18 mouse cellular contexts compared by ENCODE assay signal in genomic region chr4:149860393-149860792, GRCm38 (mm10).
DNase-seq lines count a peak whose midpoint lies in the region; ATAC-seq lines count a peak whose summit lies in the region.
"Had no signal": no experiment of that assay in that cellular context is flagged by ENCODE, and none has a peak within 500 bp of the region (broad histone marks: within the 10 kb centered on the region; RNA-seq: fewer than 3 reads in every experiment).

No protein-coding gene starts in this region.

- ATAC-seq in kidney, embryonic 14.5 days (ENCODE audit: low FRiP score, low TSS enrichment): peak; percentile 55; the same call in 1 of the 2 replicates
- no peak for ATAC-seq in midbrain, embryonic 11.5 days (ENCODE audit: low FRiP score)
- ATAC-seq in hindbrain, embryonic 12.5 days (ENCODE audit: low FRiP score): no peak
- ATAC-seq: forebrain, embryonic 15.5 days; hindbrain, embryonic 16.5 days had no signal

- no peak overlapping the region for H3K4me3 ChIP-seq in kidney, embryonic 14.5 days (ENCODE audit: low read length)
- no peak overlapping the region for H3K4me3 ChIP-seq in midbrain, embryonic 11.5 days (ENCODE audit: low read depth, low read length)
- no peak overlapping the region for H3K4me3 ChIP-seq in midbrain, embryonic 10.5 days
- H3K4me3 ChIP-seq in limb, embryonic 10.5 days: no peak overlapping the region
- H3K4me3 ChIP-seq in hindbrain, embryonic 12.5 days: no peak overlapping the region
- H3K4me3 ChIP-seq: forebrain, embryonic 15.5 days; heart, embryonic 13.5 days had no signal

- no peak for DNase-seq in kidney, postnatal 25 days
- peak; percentile 45 for DNase-seq in midbrain, embryonic 11.5 days (ENCODE audit: low spot score, missing footprints)
- DNase-seq in midbrain, embryonic 10.5 days (ENCODE audit: low spot score): no peak
- no peak for DNase-seq in limb, embryonic 10.5 days (ENCODE audit: low spot score)
- no peak for DNase-seq in adrenal gland, postnatal 4 days (ENCODE audit: low spot score in 2 of 2)
- DNase-seq: adrenal gland, adult 2 months; adrenal gland, postnatal 25 days; cerebellum, adult 8-10 months; cerebellum, postnatal 14 days; embryo, embryonic 11 days; gastrocnemius, postnatal 36 days; heart, adult 11 months; heart, postnatal 36 days had no signal

- H3K4me2 ChIP-seq in kidney, embryonic 14.5 days (replicated peaks; ENCODE audit: low read depth, low read length): no peak overlapping the region
- H3K4me2 ChIP-seq in midbrain, embryonic 11.5 days: no peak overlapping the region
- H3K4me2 ChIP-seq in hindbrain, embryonic 12.5 days (replicated peaks): no peak overlapping the region
- H3K4me2 ChIP-seq: forebrain, embryonic 15.5 days; heart, embryonic 13.5 days had no signal

- no peaks in the 10 kb centered on the region for H3K36me3 ChIP-seq in kidney, embryonic 14.5 days (ENCODE audit: control insufficient read depth, insufficient read depth, low read length)
- H3K36me3 ChIP-seq in midbrain, embryonic 11.5 days (ENCODE audit: control insufficient read depth, insufficient read depth, low read length): no peaks in the 10 kb centered on the region
- no peaks in the 10 kb centered on the region for H3K36me3 ChIP-seq in midbrain, embryonic 10.5 days
- no peaks in the 10 kb centered on the region for H3K36me3 ChIP-seq in limb, embryonic 10.5 days
- H3K36me3 ChIP-seq in hindbrain, embryonic 12.5 days: no peaks in the 10 kb centered on the region
- H3K36me3 ChIP-seq: forebrain, embryonic 15.5 days; heart, embryonic 13.5 days had no signal

- no peaks in the 10 kb centered on the region; the same call in 1 of the 2 replicates for H3K27me3 ChIP-seq in kidney, embryonic 14.5 days (ENCODE audit: control insufficient read depth, insufficient read depth, low read length)
- no peaks in the 10 kb centered on the region for H3K27me3 ChIP-seq in midbrain, embryonic 11.5 days (ENCODE audit: control insufficient read depth, insufficient read depth, low read length)
- H3K27me3 ChIP-seq in midbrain, embryonic 10.5 days (ENCODE audit: low read depth, poor library complexity, severe bottlenecking): peaks cover 5% of the 10 kb centered on the region
- H3K27me3 ChIP-seq in limb, embryonic 10.5 days (ENCODE audit: low read depth, poor library complexity, severe bottlenecking): no peaks in the 10 kb centered on the region
- no peaks in the 10 kb centered on the region for H3K27me3 ChIP-seq in hindbrain, embryonic 12.5 days
- H3K27me3 ChIP-seq: forebrain, embryonic 15.5 days; heart, embryonic 13.5 days had no signal

- H3K4me1 ChIP-seq in kidney, embryonic 14.5 days (ENCODE audit: control insufficient read depth, insufficient read depth, low read length): peaks cover 18% of the 10 kb centered on the region; the same call in 1 of the 2 replicates
- H3K4me1 ChIP-seq in midbrain, embryonic 11.5 days (ENCODE audit: control insufficient read depth, insufficient read depth, low read length): peaks cover 4% of the 10 kb centered on the region
- peaks cover 12% of the 10 kb centered on the region for H3K4me1 ChIP-seq in midbrain, embryonic 10.5 days
- H3K4me1 ChIP-seq in limb, embryonic 10.5 days: peaks cover 33% of the 10 kb centered on the region
- peaks cover 14% of the 10 kb centered on the region for H3K4me1 ChIP-seq in hindbrain, embryonic 12.5 days
- H3K4me1 ChIP-seq: forebrain, embryonic 15.5 days had no signal

- H3K27ac ChIP-seq in kidney, embryonic 14.5 days (ENCODE audit: low read depth, low read length): peak overlapping the region; percentile 76; the same call in 1 of the 2 replicates
- H3K27ac ChIP-seq in midbrain, embryonic 11.5 days (ENCODE audit: low read depth, low read length): no peak overlapping the region
- no peak overlapping the region for H3K27ac ChIP-seq in midbrain, embryonic 10.5 days (replicated peaks)
- 0 out of 2 replicates have a peak overlapping the region, but pooled peaks have one; percentile 15 for H3K27ac ChIP-seq in limb, embryonic 10.5 days
- H3K27ac ChIP-seq in hindbrain, embryonic 12.5 days: no peak overlapping the region
- H3K27ac ChIP-seq: forebrain, embryonic 15.5 days had no signal

- no peaks in the 10 kb centered on the region for H3K9me3 ChIP-seq in kidney, embryonic 14.5 days (ENCODE audit: control insufficient read depth, low read length)
- H3K9me3 ChIP-seq in midbrain, embryonic 11.5 days (ENCODE audit: control insufficient read depth, low read length): no peaks in the 10 kb centered on the region
- no peaks in the 10 kb centered on the region for H3K9me3 ChIP-seq in midbrain, embryonic 10.5 days (replicated peaks)
- H3K9me3 ChIP-seq in limb, embryonic 10.5 days (replicated peaks): no peaks in the 10 kb centered on the region
- H3K9me3 ChIP-seq in hindbrain, embryonic 12.5 days (replicated peaks): no peaks in the 10 kb centered on the region
- H3K9me3 ChIP-seq: forebrain, embryonic 15.5 days; heart, embryonic 13.5 days had no signal

- H3K9ac ChIP-seq in kidney, embryonic 14.5 days (ENCODE audit: low read depth, low read length): no peak overlapping the region
- H3K9ac ChIP-seq in midbrain, embryonic 11.5 days (ENCODE audit: low read length): no peak overlapping the region
- H3K9ac ChIP-seq in hindbrain, embryonic 12.5 days: no peak overlapping the region
- H3K9ac ChIP-seq: forebrain, embryonic 15.5 days; heart, embryonic 13.5 days had no signal

- 26% methylated on average over 6 of the region's 6 CpGs for WGBS in kidney, embryonic 14.5 days
- 79% methylated on average over 6 of the region's 6 CpGs for WGBS in midbrain, embryonic 11.5 days
- 89% methylated on average over 6 of the region's 6 CpGs for WGBS in midbrain, embryonic 10.5 days
- WGBS in limb, embryonic 10.5 days: 91% methylated on average over 6 of the region's 6 CpGs
- WGBS in hindbrain, embryonic 12.5 days: 75% methylated on average over 6 of the region's 6 CpGs

Comparison
In these comparisons a context has a peak if more than half of its experiments do, and no peak if none do; other contexts are left out.
1. H3K27ac ChIP-seq: peak in kidney, embryonic 14.5 days (single experiment) and limb, embryonic 10.5 days (single experiment); none in midbrain, embryonic 11.5 days (single experiment), midbrain, embryonic 10.5 days (single experiment) and hindbrain, embryonic 12.5 days (single experiment).